Mouse (Mus musculus) neural tube, embryonic 11.5 days (tissue): ENCODE data around the gene Rex1bd. TPM values are rescaled to one million over a fixed set of nuclear protein-coding genes. Genes with fewer than 3 reads are reported as not detected.

ENCODE experiments used
- ATAC-seq: fragments of 200-750 bp; cut with Nextera tagmentation; 2 replicates; pipeline ENCODE4 v1.8.0; 2017; ENCODE audit warnings: moderate number of reproducible peaks, mild to moderate bottlenecking, moderate TSS enrichment, moderate library complexity; ENCODE audit not compliant: insufficient read depth, low FRiP score, low TSS enrichment
- DNase-seq: peaks from one replicate; pipeline ENCODE4 v3.0.0-alpha.2; 2015; ENCODE audit warnings: low spot score
- H3K27ac ChIP-seq: fragments of 300-500 bp; sonication (generic); 2 replicates; pipeline ENCODE4 v1.5.1; 2014; ENCODE audit warnings: low read depth, mild to moderate bottlenecking, low read length
- H3K27me3 ChIP-seq: fragments of 300-500 bp; sonication (generic); 2 replicates; pipeline ENCODE4 v1.6.1; 2014; ENCODE audit warnings: mild to moderate bottlenecking, low read length, mixed read lengths; ENCODE audit not compliant: control insufficient read depth, insufficient read depth
- H3K36me3 ChIP-seq: fragments of 300-500 bp; sonication (generic); 2 replicates; pipeline ENCODE4 v1.6.1; 2014; ENCODE audit warnings: mild to moderate bottlenecking, low read length, moderate library complexity, mixed read lengths; ENCODE audit not compliant: control insufficient read depth, insufficient read depth
- H3K4me1 ChIP-seq: fragments of 300-500 bp; sonication (generic); 2 replicates; pipeline ENCODE4 v1.6.1; 2014; ENCODE audit warnings: low read length, mixed read lengths; ENCODE audit not compliant: control insufficient read depth, insufficient read depth
- H3K4me2 ChIP-seq: fragments of 300-500 bp; sonication (generic); 2 replicates; pipeline ENCODE4 v1.6.1; 2014; ENCODE audit warnings: low read depth, mild to moderate bottlenecking, moderate library complexity
- H3K4me3 ChIP-seq: fragments of 300-500 bp; sonication (generic); 2 replicates; pipeline ENCODE4 v1.5.1; 2014; ENCODE audit warnings: low read depth, low read length
- H3K9ac ChIP-seq: fragments of 300-500 bp; sonication (generic); 2 replicates; pipeline ENCODE4 v1.6.1; 2014; ENCODE audit warnings: mild to moderate bottlenecking, low read length
- H3K9me3 ChIP-seq: fragments of 300-500 bp; sonication (generic); 2 replicates; pipeline ENCODE4 v1.6.1; 2016; ENCODE audit warnings: low read length; ENCODE audit not compliant: control insufficient read depth
- WGBS: fragments of 180-500 bp; shearing (Covaris S2); extraction: QIAGEN DNeasy Blood & Tissue Kit; methylation state at CpG from one replicate; pipeline ENCODE4 v1.1.7; 2014; 5-methylcytosine and 5-hydroxymethylcytosine counted together
- polyA plus RNA-seq: library from polyadenylated mRNA; unstranded; fragments of >200 nt; fragmentation: Nextera tagmentation; extraction: Ambion mirVana; gene quantifications from 2 replicates; pipeline ENCODE4 v1.2.1, GENCODE M21; 2014

Gene Rex1bd
- polyA plus RNA-seq, 1 experiment from 2014 or later = 118 TPM

- peaks cover 20% of the 10 kb centered on the region for H3K4me1 ChIP-seq
- H3K36me3 ChIP-seq = peaks cover 12% of the 10 kb centered on the region
- no peaks in the 10 kb centered on the region for H3K27me3 ChIP-seq
- H3K9ac ChIP-seq = peak within 1 kb of the TSS; percentile 97
- H3K9me3 ChIP-seq = no peaks in the 10 kb centered on the region
- DNase-seq (peak; percentile 99), ATAC-seq (peak; percentile 74)
- peak within 1 kb of the TSS; percentile 69 for H3K27ac ChIP-seq
- peak within 1 kb of the TSS; percentile 98 for H3K4me2 ChIP-seq
- peak within 1 kb of the TSS; percentile 99 for H3K4me3 ChIP-seq
- 2% methylated on average over 56 of the region's 74 CpGs for WGBS
Measured at GRCm38 (mm10) chr8:70510228-70510915, 3.8 kb upstream of the Rex1bd start, which contains the start of gene Uba52. Gene Uba52, minus strand, starts transcription at chr8:70510801.

DNA sequence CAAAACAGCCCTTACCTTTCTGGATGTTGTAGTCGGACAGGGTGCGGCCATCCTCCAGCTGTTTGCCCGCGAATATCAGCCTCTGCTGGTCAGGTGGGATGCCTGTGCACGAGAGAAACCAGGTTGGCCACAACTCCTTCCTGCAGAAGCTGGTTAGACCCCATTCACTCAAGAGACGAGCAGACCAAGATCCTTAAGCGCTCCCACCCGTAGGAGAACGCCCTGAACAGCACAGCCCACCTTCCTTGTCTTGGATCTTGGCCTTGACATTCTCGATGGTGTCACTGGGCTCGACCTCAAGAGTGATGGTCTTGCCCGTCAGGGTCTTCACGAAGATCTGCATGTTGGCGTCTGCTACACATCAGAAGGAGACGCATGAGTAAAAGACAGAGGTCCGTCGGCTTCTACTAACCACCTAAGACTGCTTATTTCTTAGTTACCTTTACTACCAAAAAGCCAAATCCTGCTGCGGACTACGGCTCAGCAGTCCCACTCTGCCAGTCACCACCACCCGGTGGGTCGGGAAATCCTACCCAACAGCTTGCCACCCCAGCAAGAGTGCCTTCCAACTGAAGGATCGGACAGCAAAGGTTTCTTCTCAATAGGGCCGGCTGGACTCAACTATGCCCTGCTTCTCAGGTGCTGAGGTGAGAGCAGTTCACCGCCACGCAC lies 2.9 kb upstream of the Rex1bd start:
- Histone ChIP-seq H3K4me1 (peaks cover 22% of the 10 kb centered on the region), H3K4me2 (peak overlapping the region; percentile 98), H3K27ac (0 out of 2 replicates have a peak overlapping the region, but pooled peaks have one; percentile 42), H3K36me3 (peaks cover 12% of the 10 kb centered on the region), H3K27me3 (no peaks in the 10 kb centered on the region), H3K9me3 (no peaks in the 10 kb centered on the region), H3K4me3 (peak overlapping the region; percentile 99), H3K9ac (peak overlapping the region; percentile 97)
- DNase-seq = no peak
- 13% methylated on average over 25 of the region's 25 CpGs for WGBS
- no peak for ATAC-seq

DNA sequence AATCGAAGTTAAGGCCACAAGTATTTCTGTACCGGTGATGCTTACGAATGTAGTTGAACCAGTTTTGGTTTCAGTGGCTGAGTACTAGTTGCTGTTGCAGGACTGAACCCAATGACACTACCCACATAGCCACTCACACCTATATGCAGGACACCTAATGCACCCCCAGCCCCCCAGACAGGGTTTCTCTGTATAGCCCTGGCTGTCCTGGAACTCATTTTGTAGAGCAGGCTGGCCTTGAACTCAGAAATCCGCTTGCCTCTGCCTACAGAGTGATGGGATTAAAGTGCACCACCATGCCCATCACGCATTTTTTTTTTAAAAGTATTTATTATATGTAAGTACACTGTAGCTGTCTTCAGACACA lies 458 bp upstream of the Rex1bd start:
- Histone ChIP-seq H3K27ac (no peak overlapping the region), H3K4me1 (peaks cover 26% of the 10 kb centered on the region), H3K36me3 (peaks cover 10% of the 10 kb centered on the region), H3K4me3 (peak overlapping the region; percentile 71), H3K9ac (no peak overlapping the region), H3K4me2 (no peak overlapping the region), H3K9me3 (no peaks in the 10 kb centered on the region), H3K27me3 (peaks cover 17% of the 10 kb centered on the region)
- DNase-seq (no peak), ATAC-seq (no peak)
- 65% methylated on average over 5 of the region's 5 CpGs for WGBS

GRCm38 (mm10) chr8:70505698-70506327 lies 739 bp downstream of the Rex1bd start:
- 39% methylated on average over 32 of the region's 32 CpGs for WGBS
- Histone ChIP-seq H3K9ac (peak overlapping the region; percentile 93), H3K4me1 (peaks cover 23% of the 10 kb centered on the region), H3K27me3 (peaks cover 29% of the 10 kb centered on the region), H3K36me3 (peaks cover 10% of the 10 kb centered on the region), H3K4me3 (peak overlapping the region; percentile 71), H3K9me3 (no peaks in the 10 kb centered on the region), H3K4me2 (peak overlapping the region; percentile 64), H3K27ac (no peak overlapping the region)
- peak; percentile 18 for ATAC-seq
- peak; percentile 60 for DNase-seq

DNA sequence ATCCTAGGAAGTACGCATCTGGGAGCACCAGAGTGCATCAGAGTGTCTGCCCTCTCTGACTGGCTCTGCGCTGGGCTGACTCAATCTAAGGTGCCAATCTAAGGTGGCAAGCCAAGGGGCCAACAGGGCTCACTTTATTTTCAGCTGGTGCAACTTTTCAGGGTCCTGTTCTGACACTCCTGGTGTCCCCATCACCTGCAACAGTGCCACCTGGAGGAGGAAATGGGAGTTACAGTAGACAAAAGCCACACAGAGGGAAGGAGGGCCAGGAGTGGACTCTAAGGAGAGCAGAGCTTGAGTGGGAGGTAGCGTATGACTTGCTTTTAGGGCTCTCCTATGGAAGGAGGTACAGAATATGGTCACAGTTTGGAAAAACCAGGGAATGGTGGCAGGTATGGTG lies 1.7 kb downstream of the Rex1bd start:
- H3K4me1 ChIP-seq = peaks cover 23% of the 10 kb centered on the region
- H3K9ac ChIP-seq = no peak overlapping the region
- ATAC-seq = no peak
- H3K9me3 ChIP-seq = no peaks in the 10 kb centered on the region
- H3K27me3 ChIP-seq = peaks cover 39% of the 10 kb centered on the region
- peaks cover 10% of the 10 kb centered on the region for H3K36me3 ChIP-seq
- no peak overlapping the region for H3K27ac ChIP-seq
- no peak overlapping the region; the same call in 1 of the 2 replicates for H3K4me2 ChIP-seq
- H3K4me3 ChIP-seq = no peak overlapping the region
- WGBS = 77% methylated on average over 3 of the region's 3 CpGs
- DNase-seq = peak; percentile 71

- H3K4me1 ChIP-seq = peaks cover 20% of the 10 kb centered on the region
- H3K4me3 ChIP-seq = no peak overlapping the region
- peaks cover 10% of the 10 kb centered on the region for H3K36me3 ChIP-seq
- no peak overlapping the region for H3K9ac ChIP-seq
- DNase-seq (no peak), ATAC-seq (no peak)
- WGBS = 51% methylated on average over 16 of the region's 16 CpGs
- H3K27me3 ChIP-seq = peaks cover 44% of the 10 kb centered on the region
- H3K27ac ChIP-seq = no peak overlapping the region
- H3K4me2 ChIP-seq = no peak overlapping the region
- no peaks in the 10 kb centered on the region for H3K9me3 ChIP-seq
Measured at GRCm38 (mm10) chr8:70504291-70504716, 2.2 kb downstream of the Rex1bd start.

- WGBS = 11% methylated on average over 46 of the region's 46 CpGs
- ATAC-seq = no peak
- Histone ChIP-seq H3K9me3 (no peaks in the 10 kb centered on the region), H3K4me1 (peaks cover 11% of the 10 kb centered on the region), H3K4me2 (no peak overlapping the region), H3K27me3 (peaks cover 55% of the 10 kb centered on the region), H3K36me3 (peaks cover 10% of the 10 kb centered on the region), H3K9ac (no peak overlapping the region), H3K4me3 (0 out of 2 replicates have a peak overlapping the region, but pooled peaks have one; percentile 6), H3K27ac (no peak overlapping the region)
- DNase-seq = peak; percentile 84
Measured at GRCm38 (mm10) chr8:70503062-70503750, 3.3 kb downstream of the Rex1bd start.

- no peak for DNase-seq
- ATAC-seq = no peak
- peaks cover 59% of the 10 kb centered on the region for H3K27me3 ChIP-seq
- H3K4me2 ChIP-seq = no peak overlapping the region
- peaks cover 5% of the 10 kb centered on the region for H3K36me3 ChIP-seq
- H3K4me3 ChIP-seq = no peak overlapping the region
- WGBS = 29% methylated on average over 12 of the region's 12 CpGs
- no peak overlapping the region for H3K9ac ChIP-seq
- peaks cover 11% of the 10 kb centered on the region for H3K4me1 ChIP-seq
- no peak overlapping the region for H3K27ac ChIP-seq
- no peaks in the 10 kb centered on the region for H3K9me3 ChIP-seq
Measured at GRCm38 (mm10) chr8:70502540-70502939, 4.0 kb downstream of the Rex1bd start.
